Mouse (Mus musculus) MEL-GATA-1-ER (cell line): ENCODE measurements around the gene Sec22a.
A peak's percentile ranks its signal among the peaks of the same experiment; 100 is the strongest.

ENCODE experiments used
- DNase-seq: peaks from one replicate; pipeline ENCODE4 v3.0.0-alpha.2; 2012; ENCODE audit warnings: low read depth; ENCODE audit errors: extremely low read depth

The Sec22a gene

GRCm38 (mm10) chr16:35363150-35364062, at the start of gene Sec22a:
Gene Sec22a (minus strand): TSS chr16:35363918.
- DNase-seq: peak; percentile 81

GRCm38 (mm10) chr16:35406706-35407105, 43.0 kb upstream of the Sec22a start:
- DNase-seq: no peak

GRCm38 (mm10) chr16:35406166-35406565, 42.4 kb upstream of the Sec22a start:
- DNase-seq: no peak

GRCm38 (mm10) chr16:35405348-35406080, 41.8 kb upstream of the Sec22a start:
- no peak for DNase-seq

- DNase-seq: no peak
Measured at GRCm38 (mm10) chr16:35404864-35405263, 41.1 kb upstream of the Sec22a start.

GRCm38 (mm10) chr16:35403891-35404290, 40.2 kb upstream of the Sec22a start:
- no peak for DNase-seq

- no peak for DNase-seq
Measured at GRCm38 (mm10) chr16:35403356-35403755, 39.6 kb upstream of the Sec22a start.

GRCm38 (mm10) chr16:35392813-35393212, 29.1 kb upstream of the Sec22a start:
- no peak for DNase-seq

GRCm38 (mm10) chr16:35385654-35386053, 21.9 kb upstream of the Sec22a start:
- DNase-seq: no peak

- DNase-seq: no peak
Measured at GRCm38 (mm10) chr16:35380048-35380447, 16.3 kb upstream of the Sec22a start.

GRCm38 (mm10) chr16:35379344-35379743, 15.6 kb upstream of the Sec22a start:
- DNase-seq: no peak

- no peak for DNase-seq
Measured at GRCm38 (mm10) chr16:35364063-35364428, 328 bp upstream of the Sec22a start.

GRCm38 (mm10) chr16:35362221-35362620, 1.5 kb downstream of the Sec22a start:
- DNase-seq: no peak

GRCm38 (mm10) chr16:35360593-35360992, 3.1 kb downstream of the Sec22a start:
- DNase-seq: peak; percentile 29

GRCm38 (mm10) chr16:35357449-35357848, 6.3 kb downstream of the Sec22a start:
- no peak for DNase-seq

- DNase-seq: no peak
Measured at GRCm38 (mm10) chr16:35330451-35330850, 33.3 kb downstream of the Sec22a start.

GRCm38 (mm10) chr16:35319773-35320172, 43.9 kb downstream of the Sec22a start:
- no peak for DNase-seq

GRCm38 (mm10) chr16:35319335-35319734, 44.4 kb downstream of the Sec22a start:
- peak; percentile 82 for DNase-seq

- DNase-seq: peak; percentile 77
Measured at GRCm38 (mm10) chr16:35318397-35318796, 45.3 kb downstream of the Sec22a start.

GRCm38 (mm10) chr16:35317460-35317859, 46.3 kb downstream of the Sec22a start:
- DNase-seq: peak; percentile 33

- no peak for DNase-seq
Measured at GRCm38 (mm10) chr16:35316856-35317264, 46.9 kb downstream of the Sec22a start.

GRCm38 (mm10) chr16:35315496-35315895, 48.2 kb downstream of the Sec22a start:
- no peak for DNase-seq
